Mouse (Mus musculus): ENCODE data around the gene Ajm1. TPM values are rescaled to one million over a fixed set of nuclear protein-coding genes. Genes with fewer than 3 reads are reported as not detected.
A peak's percentile ranks its signal among the peaks of the same experiment; 100 is the strongest.

Ajm1 gene
- total RNA-seq, 2 experiments from 2014 or later, result 104 to 108 TPM

DNA sequence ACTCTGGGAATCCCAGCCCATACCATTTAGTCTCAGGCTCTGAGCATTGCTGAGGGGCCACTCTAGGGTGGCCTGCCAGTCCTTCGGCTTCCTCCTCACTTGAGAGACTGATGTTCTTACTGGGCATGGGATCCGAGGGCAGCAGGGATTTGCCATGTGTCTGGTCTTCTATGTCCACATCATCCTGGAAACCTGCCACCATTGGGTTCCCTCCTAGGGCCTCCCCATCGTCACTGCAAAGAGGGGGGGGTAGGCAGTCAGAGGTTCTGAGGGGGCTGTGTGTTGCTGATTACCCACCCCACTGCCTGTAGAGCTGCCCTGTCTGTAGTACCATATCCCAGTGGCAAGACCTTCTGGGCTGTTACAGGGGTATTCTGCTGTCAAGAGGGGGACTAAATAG is 4.0 kb upstream of the Ajm1 start:
- intact Hi-C loops (cut with DNase I), result no loop called here
- DNase-seq (ENCODE audit: extremely low spot score in 1 of 2, low spot score in 2 of 2), result peak in 1 of 2 experiments; percentile 37

DNA sequence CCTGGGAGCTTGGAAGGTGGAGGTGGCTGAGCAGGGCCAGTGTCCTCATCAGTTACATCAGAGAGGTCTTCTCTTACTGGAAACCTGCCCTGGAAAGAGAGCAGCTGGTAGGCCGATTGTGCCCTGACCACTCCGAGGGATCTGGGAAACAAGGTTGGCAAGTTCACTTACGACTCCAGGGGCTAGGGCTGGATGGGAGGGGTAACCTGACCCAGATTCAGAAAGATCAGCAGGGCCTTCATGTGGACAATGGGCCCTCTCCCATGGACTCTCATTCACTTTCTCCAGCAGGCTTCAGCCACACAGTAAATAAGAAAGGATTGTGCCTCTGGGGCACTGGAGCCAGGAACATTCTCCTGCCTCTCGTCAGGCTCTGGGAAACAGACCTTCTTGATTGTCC is 3.3 kb upstream of the Ajm1 start:
- intact Hi-C loops (cut with DNase I), result no loop called here
- DNase-seq (ENCODE audit: extremely low spot score in 1 of 2, low spot score in 2 of 2), result peak in 1 of 2 experiments; percentile 17

DNA sequence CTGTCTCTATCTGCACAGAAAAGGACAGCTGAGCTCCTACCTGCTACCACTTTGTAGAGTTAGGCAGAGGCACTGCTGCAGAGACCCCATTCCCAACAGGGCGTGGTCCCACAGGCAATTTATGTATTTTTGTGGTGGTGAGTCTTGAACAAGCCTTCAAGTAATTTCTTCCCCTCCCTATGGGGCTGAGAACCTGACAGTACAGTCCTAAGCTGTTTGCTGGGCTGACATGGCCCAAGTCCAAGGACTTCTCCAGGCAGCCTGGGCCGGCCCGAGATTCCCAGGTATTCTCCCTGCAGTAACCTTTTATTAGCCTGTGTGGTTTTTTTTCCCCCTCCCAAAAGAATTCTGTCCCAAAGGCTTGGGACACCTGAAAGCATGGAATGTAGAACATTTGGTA is 2.6 kb upstream of the Ajm1 start:
- DNase-seq (ENCODE audit: extremely low spot score in 1 of 2, low spot score in 2 of 2), result peak in 1 of 2 experiments; percentile 27
- intact Hi-C loops (cut with DNase I), result no loop called here

DNA sequence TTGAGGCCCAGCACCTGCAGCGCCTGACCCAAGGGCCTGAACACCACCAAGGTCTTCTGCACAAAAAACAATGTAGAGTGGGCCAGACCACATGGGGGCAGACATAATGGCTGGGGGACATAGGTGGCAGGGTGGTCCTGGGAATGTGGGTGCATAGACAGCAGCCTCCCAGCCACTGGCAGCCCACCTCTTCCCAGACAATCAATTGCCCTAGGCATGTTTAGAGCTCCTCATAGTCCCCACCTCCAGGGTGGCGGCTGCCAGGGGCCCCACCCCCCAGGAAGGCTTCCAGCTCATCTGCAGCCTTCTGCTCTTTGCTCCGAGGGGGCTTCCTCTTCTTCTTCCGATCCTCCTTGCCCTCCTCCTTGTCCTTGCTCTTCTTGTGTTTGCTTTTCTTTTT is 2.0 kb upstream of the Ajm1 start:
- intact Hi-C loops (cut with DNase I), result no loop called here
- no peak for DNase-seq (ENCODE audit: extremely low spot score in 1 of 2, low spot score in 2 of 2)

DNA sequence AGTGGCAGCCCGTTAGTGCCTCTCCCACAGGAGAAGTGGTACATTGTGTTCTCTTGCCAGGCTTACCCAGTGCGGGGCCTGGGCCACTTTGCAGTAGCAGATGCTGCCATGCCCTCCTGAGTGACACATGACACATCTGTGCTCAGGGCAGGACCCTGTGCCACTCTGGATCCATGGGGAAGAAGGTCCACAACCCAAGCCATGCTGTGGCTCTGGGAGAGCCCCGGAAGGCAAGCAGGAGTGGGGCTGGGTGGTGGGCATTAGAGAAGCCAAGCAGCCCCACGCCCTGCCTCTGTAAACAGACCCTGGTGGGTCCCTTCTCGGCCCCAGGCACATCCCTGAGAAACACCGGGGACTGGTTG is 1.5 kb upstream of the Ajm1 start:
- intact Hi-C loops (cut with DNase I), result no loop called here
- DNase-seq (ENCODE audit: extremely low spot score in 1 of 2, low spot score in 2 of 2), result peak in 1 of 2 experiments; percentile 33

DNA sequence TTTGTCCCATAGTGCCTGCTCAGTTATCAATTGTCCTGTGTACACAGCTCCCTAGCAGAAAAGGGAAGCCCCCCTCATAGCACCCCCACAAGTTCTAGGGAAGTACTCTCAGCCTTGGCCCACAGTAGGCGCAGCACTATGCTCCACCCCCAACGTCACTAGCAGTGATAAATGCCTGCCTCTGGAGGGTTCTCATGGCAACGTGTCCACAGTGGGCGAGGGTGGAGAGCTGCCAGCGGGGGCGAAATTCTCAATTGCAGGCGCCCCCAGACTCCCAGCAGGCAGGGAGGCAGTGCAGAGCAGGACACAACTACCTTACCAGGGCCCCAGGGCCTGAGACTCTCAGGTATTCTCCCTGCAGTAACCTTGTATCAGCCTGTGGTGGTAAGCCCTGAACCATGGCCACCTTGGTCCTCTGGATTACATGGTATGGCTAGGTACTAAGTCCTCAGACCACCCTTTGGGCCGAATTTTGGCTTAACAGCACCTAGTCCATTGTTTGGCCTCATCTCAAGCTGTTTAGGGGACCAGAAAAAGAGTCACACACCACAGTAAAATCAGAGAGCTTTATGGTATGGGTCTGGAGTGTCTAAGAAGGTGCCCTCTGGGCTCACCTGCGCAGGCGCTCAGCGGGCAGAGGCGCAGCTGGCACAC is 1.0 kb upstream of the Ajm1 start:
- peak; percentile 88 to 89 for DNase-seq (ENCODE audit: extremely low spot score in 1 of 2, low spot score in 2 of 2)
- intact Hi-C loops (cut with DNase I), result no loop called here

DNA sequence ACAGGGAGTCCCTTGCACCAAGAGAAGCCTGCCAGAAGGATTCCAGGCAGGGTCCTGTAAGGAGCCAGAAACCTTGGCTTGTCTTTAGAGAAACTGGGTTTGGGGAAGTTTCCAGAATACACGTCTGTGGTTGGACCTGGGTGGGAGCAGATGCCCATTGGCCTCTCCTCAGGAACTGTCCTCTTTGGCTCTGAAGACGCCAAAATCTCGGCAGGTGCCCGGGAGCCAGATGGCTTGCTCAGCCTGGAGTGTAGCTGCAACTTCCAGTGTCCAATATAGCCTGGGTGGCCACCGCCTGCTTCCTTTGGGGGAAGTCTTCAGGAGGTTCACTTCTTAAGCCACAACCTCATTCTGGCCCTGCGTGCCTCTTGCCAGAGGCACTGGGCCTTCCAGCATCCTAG is 344 bp upstream of the Ajm1 start:
- peak in 1 of 2 experiments; percentile 57 for DNase-seq (ENCODE audit: extremely low spot score in 1 of 2, low spot score in 2 of 2)
- intact Hi-C loops (cut with DNase I), result no loop called here

DNA sequence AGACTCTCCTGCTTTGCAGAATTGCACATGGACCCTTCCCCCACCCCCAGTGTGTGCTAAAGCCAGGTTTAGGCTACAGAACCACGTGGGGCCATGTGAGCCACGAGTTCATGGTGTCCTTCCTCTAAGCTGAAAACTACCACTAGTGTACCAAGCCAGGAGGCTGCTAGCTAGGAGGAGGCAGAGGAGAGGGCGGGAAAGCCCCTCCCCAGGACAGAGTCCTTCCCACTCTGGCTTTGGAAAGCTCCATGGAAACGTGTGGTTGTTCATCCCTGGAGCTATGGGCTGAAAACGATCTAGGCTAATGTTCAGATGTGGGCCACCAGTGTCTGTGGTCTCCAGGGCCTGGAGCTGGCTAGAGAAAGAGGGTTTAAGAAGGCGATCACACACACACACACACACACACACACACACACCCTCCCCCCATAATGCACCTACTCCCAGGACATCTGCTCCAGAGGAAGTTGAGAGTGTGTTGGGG is 896 bp downstream of the Ajm1 start:
- intact Hi-C loops (cut with DNase I), result no loop called here
- peak in 1 of 2 experiments; percentile 65 for DNase-seq (ENCODE audit: extremely low spot score in 1 of 2, low spot score in 2 of 2)

DNA sequence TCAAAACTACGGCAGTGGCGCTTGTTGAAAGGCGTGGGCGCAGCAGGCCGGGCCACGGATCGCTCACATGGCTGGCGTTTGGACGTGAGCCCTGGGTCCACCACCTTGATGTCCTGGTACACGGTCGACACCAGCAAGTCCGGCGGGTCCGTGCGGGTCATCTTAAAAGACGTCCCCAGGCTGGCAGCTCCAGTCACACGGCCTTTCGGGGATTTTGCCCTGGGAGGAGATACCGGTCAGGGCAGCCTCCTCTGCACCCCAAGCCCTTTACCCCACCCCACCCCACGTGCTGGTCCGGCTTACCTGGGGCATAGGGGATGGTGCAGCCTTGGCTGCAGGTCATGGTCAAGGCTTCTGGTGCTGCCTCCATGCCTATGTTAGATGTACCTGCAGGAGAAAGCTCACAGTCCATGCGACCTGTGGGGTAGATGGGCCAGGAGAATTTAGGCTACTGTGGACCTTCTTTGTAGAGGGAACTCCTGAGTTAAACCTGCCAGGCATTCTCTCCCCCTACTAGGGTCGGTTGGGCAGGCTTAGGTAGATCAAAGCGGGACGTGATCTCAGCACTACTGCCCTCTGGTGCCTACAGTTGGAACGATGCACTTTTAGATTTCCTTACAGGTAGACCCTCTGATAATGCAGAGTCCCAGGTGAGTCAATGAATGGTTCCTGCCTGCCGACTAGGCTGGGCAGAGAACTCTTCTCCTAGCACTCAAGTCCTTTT is 1.7 kb downstream of the Ajm1 start:
- intact Hi-C loops (cut with DNase I), result no loop called here

DNA sequence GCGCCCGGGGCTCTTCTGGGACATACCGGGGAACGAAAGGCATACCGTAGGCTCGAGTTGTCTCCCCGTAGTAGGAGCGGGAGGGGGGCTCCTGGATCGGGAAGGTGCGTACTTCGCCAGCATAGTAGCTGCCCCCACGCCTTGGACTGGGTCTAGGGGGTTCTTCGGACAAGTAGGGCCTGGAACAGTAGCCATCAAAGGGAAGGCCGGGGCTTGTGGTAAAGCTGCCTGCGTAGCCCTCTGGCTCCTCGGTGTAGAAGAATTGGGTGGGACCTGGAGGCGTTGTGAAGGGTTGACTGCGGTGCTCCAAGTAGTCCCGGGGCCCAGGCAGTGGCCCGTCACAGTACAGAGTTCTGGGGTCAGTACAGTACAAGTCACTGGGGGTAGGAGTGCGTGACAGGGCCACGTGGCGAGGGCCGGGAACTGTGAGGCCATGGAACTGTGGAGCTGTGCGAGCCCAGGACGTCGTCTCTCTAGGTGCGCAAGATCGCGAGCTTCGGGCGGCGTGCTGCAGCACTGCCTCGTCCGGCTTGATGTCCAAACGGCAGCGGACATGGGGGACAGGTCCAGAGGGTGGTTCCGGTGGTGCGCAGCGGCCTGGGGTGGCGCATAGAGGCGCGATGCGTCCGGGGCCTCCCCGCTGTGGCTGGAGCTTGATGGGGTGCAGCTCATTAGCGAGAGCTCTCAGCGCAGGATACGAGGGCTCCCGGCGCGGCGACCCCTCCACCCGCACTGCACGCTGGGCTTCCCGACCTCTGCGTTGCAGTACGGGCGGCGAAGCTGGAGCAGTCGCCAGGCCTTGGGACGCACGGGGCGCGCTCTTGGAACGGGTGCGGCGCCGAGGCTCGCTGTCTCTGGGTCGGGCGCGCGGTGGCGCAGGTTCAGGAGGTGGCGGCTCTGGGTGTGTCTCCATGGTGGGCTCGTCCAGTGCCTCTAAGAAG is 2.5 kb downstream of the Ajm1 start:
- intact Hi-C loops (cut with DNase I), result no loop called here
- peak in 1 of 2 experiments; percentile 63 for DNase-seq (ENCODE audit: extremely low spot score in 1 of 2, low spot score in 2 of 2)

More for the DNA sequence above, 1.7 kb downstream of the Ajm1 start:
- DNase-seq (ENCODE audit: extremely low spot score in 1 of 2, low spot score in 2 of 2), result peak in 1 of 2 experiments; percentile 47

DNA sequence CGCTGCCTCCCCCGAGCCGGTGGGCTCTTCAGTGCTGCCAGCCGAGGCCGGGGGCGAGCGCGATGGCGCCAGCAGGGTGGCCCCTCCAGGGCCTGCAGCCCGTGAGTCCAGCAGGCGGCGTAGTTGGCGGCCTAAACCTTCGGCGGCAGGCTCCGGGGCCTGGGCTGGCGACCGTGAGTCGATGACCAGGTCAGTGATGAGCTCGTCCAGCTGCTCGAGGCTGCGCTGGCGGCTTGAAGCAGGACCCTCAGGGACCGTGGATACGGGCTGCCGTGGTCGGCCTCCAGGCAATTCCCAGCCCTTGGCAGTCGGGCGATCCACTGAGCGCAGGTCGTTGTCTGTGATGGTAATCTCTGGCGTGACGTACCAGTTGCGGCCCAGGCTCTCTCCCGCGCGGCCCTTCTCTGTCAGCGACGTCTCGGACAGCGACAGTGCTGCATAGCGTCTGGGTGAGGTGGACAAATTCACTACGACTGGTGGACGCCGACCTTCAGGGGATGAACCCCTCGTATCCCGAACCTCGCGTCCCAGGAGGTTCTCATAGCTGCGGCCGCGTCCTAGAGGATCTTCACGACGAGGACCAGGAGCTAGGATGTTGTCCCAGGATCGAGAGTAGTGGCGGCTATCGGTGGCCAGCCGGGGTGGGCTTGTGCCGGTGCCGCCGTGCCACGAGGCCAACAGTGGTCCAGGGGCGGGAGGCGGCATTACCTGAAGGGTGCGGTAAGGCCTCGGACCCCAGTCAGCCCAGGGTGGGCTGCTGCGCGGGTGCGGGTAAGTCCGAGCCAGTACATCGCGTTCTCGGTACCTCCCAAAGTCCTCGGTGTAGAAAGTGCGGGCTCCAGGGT is 3.4 kb downstream of the Ajm1 start:
- intact Hi-C loops (cut with DNase I), result no loop called here
- DNase-seq (ENCODE audit: extremely low spot score in 1 of 2, low spot score in 2 of 2), result peak in 1 of 2 experiments; percentile 59

DNA sequence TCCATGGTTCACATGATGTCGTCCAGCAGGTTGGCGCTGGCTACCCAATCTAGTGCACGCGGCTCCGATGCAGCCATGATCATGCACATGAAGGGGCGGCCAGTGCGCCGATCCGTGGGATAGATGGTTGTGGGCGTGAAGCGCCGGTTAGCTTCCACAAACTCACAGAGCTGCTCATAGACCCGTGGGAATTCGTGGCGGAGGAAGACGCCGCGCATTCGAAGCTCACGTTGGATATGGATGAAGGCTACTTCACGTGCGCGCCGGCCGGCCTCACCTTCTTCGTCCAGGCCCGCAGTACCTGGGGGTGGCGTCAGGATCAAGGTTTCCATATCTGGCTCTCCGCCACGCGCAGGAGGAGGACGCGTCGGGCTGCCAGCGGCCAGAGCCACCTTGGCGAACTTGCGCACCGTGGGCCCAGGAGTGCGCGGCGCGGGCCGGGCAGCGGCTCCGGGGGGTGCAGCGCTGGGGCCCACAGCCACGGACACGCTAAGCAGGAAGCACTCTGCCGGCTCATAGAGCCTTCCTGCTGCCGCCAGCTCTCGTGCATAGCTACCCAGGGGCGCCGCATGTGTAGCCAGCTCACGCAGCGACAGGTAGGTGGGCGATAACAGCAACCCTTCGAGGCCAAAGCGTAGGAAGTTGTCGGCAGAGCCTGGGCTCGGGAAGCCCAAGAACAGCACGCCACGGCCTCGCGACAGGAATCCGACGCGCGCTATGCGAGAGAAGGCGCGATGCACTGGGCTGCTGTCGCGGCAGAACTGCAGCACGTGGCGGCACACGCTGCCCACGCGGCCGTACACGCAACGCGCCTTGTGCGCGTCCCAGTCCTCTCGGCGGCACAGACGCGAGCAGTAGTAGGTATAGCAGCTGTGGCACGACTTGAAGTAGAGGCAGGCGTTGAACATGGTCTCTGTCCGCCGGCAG is 4.3 kb downstream of the Ajm1 start:
- peak in 1 of 2 experiments; percentile 57 for DNase-seq (ENCODE audit: extremely low spot score in 1 of 2, low spot score in 2 of 2)

DNA sequence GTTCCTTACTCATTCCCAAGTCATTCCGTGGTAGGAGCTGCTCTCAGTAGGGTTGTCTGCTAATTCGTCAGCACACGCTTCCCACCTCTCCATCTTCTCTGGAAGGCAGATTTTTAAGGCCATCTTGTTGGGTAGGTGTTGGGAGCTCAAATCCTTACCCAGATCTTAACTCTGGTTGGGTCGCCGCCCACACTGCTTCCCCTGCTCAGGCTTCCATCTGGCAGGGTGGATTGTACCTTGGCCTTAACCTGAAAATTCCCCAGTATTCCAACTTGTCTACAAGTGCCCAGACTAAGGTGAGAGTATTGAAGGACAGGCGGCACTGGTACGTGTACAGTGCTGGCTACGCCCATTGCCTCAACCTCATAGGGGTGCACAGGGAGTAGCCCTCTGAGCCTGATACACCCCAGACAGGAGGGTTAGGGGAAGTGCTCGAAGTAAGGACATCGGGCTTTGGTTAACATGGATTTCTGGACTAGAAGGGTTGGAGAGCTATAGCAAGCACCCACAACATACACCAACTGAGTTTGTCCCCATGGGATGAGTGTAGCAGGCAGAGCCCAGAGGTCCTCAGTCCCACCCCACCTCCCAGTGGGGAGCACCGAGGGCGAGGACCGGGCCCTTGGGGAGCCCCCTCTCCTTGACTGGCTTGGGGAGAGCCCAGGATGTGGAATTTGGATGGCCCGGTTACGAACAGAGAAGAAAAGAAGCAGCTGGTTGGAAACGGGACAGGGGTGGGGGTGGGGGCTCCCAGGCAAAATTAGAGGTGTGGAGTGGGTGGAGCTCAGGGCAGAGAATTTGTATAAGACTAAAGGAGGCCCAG is 5.3 kb downstream of the Ajm1 start:
- intact Hi-C loops (cut with DNase I), result no loop called here
- DNase-seq (ENCODE audit: extremely low spot score in 1 of 2, low spot score in 2 of 2), result no peak

More for the DNA sequence above, 4.3 kb downstream of the Ajm1 start:
- intact Hi-C loops (cut with DNase I), result no loop called here

DNA sequence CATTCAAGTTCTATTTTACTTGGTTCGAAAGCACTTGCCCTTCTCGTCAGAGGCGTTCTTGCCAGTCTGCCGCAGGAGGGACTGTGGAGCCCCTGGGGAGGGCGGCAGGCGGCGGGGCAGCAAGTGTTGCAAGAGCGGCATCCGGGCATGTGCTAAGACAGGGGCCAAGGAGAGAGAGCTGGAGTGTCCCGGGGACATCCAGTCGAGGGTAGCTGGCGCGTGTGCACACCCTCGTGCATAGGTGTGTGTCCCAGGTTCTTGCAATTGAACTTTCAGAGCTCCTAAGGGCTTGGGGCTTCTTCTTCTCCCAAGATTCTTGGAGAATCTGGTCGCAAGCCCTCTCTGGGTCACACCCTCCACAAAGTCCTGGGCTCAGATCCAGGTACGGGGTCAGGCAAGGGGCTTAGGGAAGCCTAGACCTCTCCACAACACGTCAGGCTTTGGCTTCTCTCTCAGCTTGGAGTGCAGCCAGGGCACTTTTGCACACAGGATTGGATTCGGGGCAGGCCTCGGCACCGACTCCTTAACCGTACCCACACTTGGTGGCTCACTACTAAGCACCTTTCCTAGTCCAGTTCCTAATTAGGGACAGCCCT is 6.0 kb downstream of the Ajm1 start:
- intact Hi-C loops (cut with DNase I), result no loop called here
- peak in 1 of 2 experiments; percentile 72 for DNase-seq (ENCODE audit: extremely low spot score in 1 of 2, low spot score in 2 of 2)

DNA sequence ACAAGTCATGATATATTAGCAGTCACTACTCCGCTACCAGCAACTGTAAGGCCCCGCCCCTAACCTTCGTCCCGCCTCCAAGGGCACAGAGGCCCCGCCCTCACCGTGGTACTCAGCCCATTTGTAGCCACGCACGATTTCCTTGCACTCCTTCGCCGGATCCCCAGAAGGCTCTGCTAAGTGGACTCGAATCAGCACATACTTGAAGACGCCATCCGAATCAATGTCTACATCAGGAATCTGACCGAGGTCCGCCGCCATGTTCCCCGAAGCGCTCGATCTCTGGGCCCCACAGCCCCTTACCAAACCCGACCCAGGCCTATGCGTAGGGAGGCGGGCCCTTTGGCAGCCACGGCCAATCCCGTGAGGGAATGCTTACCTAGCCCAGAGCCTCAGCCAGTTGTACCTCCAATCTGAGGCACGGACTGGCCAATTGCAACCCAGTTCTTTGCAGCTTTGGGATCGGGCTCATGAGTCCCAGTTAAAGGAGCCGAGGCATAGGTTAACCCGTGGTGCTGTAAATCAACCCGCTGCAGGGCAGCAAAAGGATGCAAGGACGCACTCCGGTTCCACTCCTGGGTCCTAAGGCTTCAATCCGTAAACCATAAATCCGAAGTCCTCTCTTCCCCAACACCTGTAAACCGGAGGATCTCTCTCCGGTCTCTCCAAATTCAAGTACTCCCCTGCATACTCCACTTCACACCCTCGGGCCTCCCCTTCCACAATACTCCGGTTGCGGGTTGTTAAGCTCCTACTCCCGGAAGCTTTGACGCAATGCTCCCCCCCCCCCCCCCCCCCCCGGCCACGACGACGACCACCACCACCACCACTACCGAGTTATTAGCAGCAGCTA is 6.8 kb downstream of the Ajm1 start, which contains the start of the genes Mamdc4 and Phpt1:
Mamdc4 (minus strand) TSS at position 267 of the 853 bp plus-strand sequence.
Phpt1 (minus strand) TSS at position 646 of the 853 bp plus-strand sequence.
- intact Hi-C loops (cut with DNase I), result no loop called here
- peak; percentile 96 to 98 for DNase-seq (ENCODE audit: extremely low spot score in 1 of 2, low spot score in 2 of 2)

Data from left cerebral cortex, postnatal 10 days (tissue).